Mouse (Mus musculus) lung, adult 2 months (tissue): ENCODE measurements around the gene Cd81.

Experiments used
- CTCF ChIP-seq: fragments of 200-500 bp; IDR thresholded peaks from 2 replicates; pipeline ENCODE4 v1.5.1; 2011; ENCODE audit warnings: mild to moderate bottlenecking, low read length, control low read depth; ENCODE audit not compliant: insufficient read depth
- POLR2A ChIP-seq: fragments of 200-500 bp; IDR thresholded peaks from 2 replicates; pipeline ENCODE4 v1.6.1; 2011; ENCODE audit warnings: low read depth, mild to moderate bottlenecking, control low read depth, low read length, borderline replicate concordance; ENCODE audit errors: extremely low read depth

GRCm38 (mm10) chr7:143112395-143112794 is 59.9 kb downstream of the Cd81 start:
- TF ChIP-seq CTCF (no peak), POLR2A (no peak)
